Comparison of ENCODE assay signal across 9 mouse cellular contexts in genomic region chr11:72066330-72066729, GRCm38 (mm10). TPM values are rescaled to one million over a fixed set of nuclear protein-coding genes. Genes with fewer than 3 reads are reported as not detected.
DNase-seq lines count a peak whose midpoint lies in the region; ATAC-seq and TF ChIP-seq lines count a peak whose summit lies in the region.
"Had no signal": no experiment of that assay in that cellular context is flagged by ENCODE, and none has a peak within 500 bp of the region (broad histone marks: within the 10 kb centered on the region; RNA-seq: fewer than 3 reads in every experiment).

No protein-coding gene starts in this region.

- TF ChIP-seq POLR2A in testis, adult 2 months (IDR thresholded peaks at IDR 0.05; ENCODE audit: control insufficient read depth, low read depth, low read length) = no peak

- no peak overlapping the region for H3K4me2 ChIP-seq in forebrain, embryonic 13.5 days

- H3K9me3 ChIP-seq in forebrain, embryonic 10.5 days = peaks cover 3% of the 10 kb centered on the region; the same call in 1 of the 2 replicates
- 0 out of 2 replicates have a peak, but pooled peaks cover 3% of the 10 kb centered on the region for H3K9me3 ChIP-seq in forebrain, embryonic 13.5 days (replicated peaks)

- H3K4me3 ChIP-seq in forebrain, embryonic 10.5 days = no peak overlapping the region
- no peak overlapping the region for H3K4me3 ChIP-seq in forebrain, embryonic 13.5 days
- no peak overlapping the region for H3K4me3 ChIP-seq in testis, adult 2 months (ENCODE audit: control insufficient read depth, low read depth, low read length)

- H3K36me3 ChIP-seq in forebrain, embryonic 10.5 days (replicated peaks) = no peaks in the 10 kb centered on the region
- no peaks in the 10 kb centered on the region for H3K36me3 ChIP-seq in forebrain, embryonic 13.5 days (ENCODE audit: poor library complexity, severe bottlenecking)
- no peaks in the 10 kb centered on the region for H3K36me3 ChIP-seq in testis, adult 2 months (ENCODE audit: control insufficient read depth, insufficient read depth, low read length)

- 46% methylated on average over 6 of the region's 6 CpGs for WGBS in forebrain, embryonic 10.5 days
- WGBS in forebrain, embryonic 13.5 days = 35% methylated on average over 6 of the region's 6 CpGs

- peaks cover 11% of the 10 kb centered on the region for H3K4me1 ChIP-seq in forebrain, embryonic 10.5 days
- peaks cover 14% of the 10 kb centered on the region for H3K4me1 ChIP-seq in forebrain, embryonic 13.5 days
- no peaks in the 10 kb centered on the region for H3K4me1 ChIP-seq in testis, adult 2 months (ENCODE audit: control insufficient read depth, insufficient read depth, low read length)

- no peak overlapping the region for H3K9ac ChIP-seq in forebrain, embryonic 13.5 days

- peak; percentile 11; the same call in 1 of the 2 replicates for TF ChIP-seq CTCF in testis, adult 2 months (IDR thresholded peaks at IDR 0.05; ENCODE audit: control insufficient read depth, insufficient read depth, insufficient replicate concordance, low read depth, low read length)

- peak; percentile 39 for DNase-seq in forebrain, embryonic 10.5 days (ENCODE audit: extremely low spot score, low spot score)
- DNase-seq in testis, postnatal 14 days (ENCODE audit: low spot score) = no peak
- peak; percentile 75 for DNase-seq in retina, embryonic 14.5 days (ENCODE audit: low spot score)
- DNase-seq in adrenal gland, postnatal 14 days = no peak
- no peak for DNase-seq in spleen, adult 12 weeks (ENCODE audit: low spot score)

- no peaks in the 10 kb centered on the region for H3K27me3 ChIP-seq in forebrain, embryonic 10.5 days (ENCODE audit: poor library complexity, severe bottlenecking)
- H3K27me3 ChIP-seq in forebrain, embryonic 13.5 days = no peaks in the 10 kb centered on the region
- no peaks in the 10 kb centered on the region for H3K27me3 ChIP-seq in testis, adult 2 months (ENCODE audit: control insufficient read depth, insufficient read depth, low read length)

- no peak for ATAC-seq in forebrain, embryonic 13.5 days
- peak; percentile 36 to 67; a peak in 2 of 4 replicates for ATAC-seq in hematopoietic stem cell, adult 5-6 weeks (replicated peaks in 1 of 2; ENCODE audit: insufficient read depth in 1 of 2, low FRiP score in 2 of 2, low TSS enrichment in 1 of 2, low read depth in 1 of 2, poor library complexity in 2 of 2, severe bottlenecking in 2 of 2)

- H3K27ac ChIP-seq in forebrain, embryonic 10.5 days = no peak overlapping the region
- no peak overlapping the region for H3K27ac ChIP-seq in forebrain, embryonic 13.5 days
- H3K27ac ChIP-seq in testis, adult 2 months (ENCODE audit: control insufficient read depth, insufficient read depth, low read depth, low read length) = no peak overlapping the region

RNA-seq across cellular contexts. Expression of gene Pimreg, which starts 24.5 kb away (rescaled TPM):
- polyA plus RNA-seq in forebrain, embryonic 10.5 days (2016; fragmentation: Nextera tagmentation; extraction: Ambion mirVana) = 265 and 279 TPM in 2 replicates
- 155 and 171 TPM in 2 replicates for polyA plus RNA-seq in forebrain, embryonic 13.5 days (2015; fragmentation: Nextera tagmentation; extraction: Ambion mirVana)
- 0.75 and 0.79 TPM in 2 replicates for polyA plus RNA-seq in testis, adult 2 months (2012; rRNA removed)
- total RNA-seq in hematopoietic stem cell, adult 5-6 weeks (2017) = 18.3 and 19.3 TPM in 2 replicates
- total RNA-seq in adrenal gland, postnatal 14 days (2021) = 13.2 and 13.4 TPM in 2 replicates
- total RNA-seq: neutrophil, adult 5-6 weeks had no signal

RNA-seq across cellular contexts. Expression of gene Aipl1, which starts 29.0 kb away (rescaled TPM):
- 0.64 and 0.66 TPM in 2 replicates for polyA plus RNA-seq in forebrain, embryonic 10.5 days (2016; fragmentation: Nextera tagmentation; extraction: Ambion mirVana)
- 0.23 and 0.31 TPM in 2 replicates for polyA plus RNA-seq in forebrain, embryonic 13.5 days (2015; fragmentation: Nextera tagmentation; extraction: Ambion mirVana)
- 0.29 and 0.62 TPM in 2 replicates for polyA plus RNA-seq in testis, adult 2 months (2012; rRNA removed)
- 0.84 and 1.3 TPM in 2 replicates for total RNA-seq in hematopoietic stem cell, adult 5-6 weeks (2017)
- total RNA-seq in adrenal gland, postnatal 14 days (2021) = 0.15 and 0.41 TPM in 2 replicates
- total RNA-seq: neutrophil, adult 5-6 weeks had no signal

Comparison
In these comparisons a context has a peak if more than half of its experiments do, and no peak if none do; other contexts are left out.
1. DNase-seq: peak in forebrain, embryonic 10.5 days (single experiment) and retina, embryonic 14.5 days (single experiment); none in testis, postnatal 14 days (single experiment), adrenal gland, postnatal 14 days (single experiment) and spleen, adult 12 weeks (single experiment).
2. RNA of gene Pimreg, which starts 24.5 kb away (polyA plus RNA-seq): 265 to 279 TPM in forebrain, embryonic 10.5 days and 155 to 171 TPM in forebrain, embryonic 13.5 days; 0.75 to 0.79 TPM in testis, adult 2 months; every median in the first group is over 10 times any median in the second.